14 mouse cellular contexts compared by ENCODE assay signal in genomic region chrX:73738155-73738554, GRCm38 (mm10). TPM values are rescaled to one million over a fixed set of nuclear protein-coding genes. Genes with fewer than 3 reads are reported as not detected.
DNase-seq lines count a peak whose midpoint lies in the region; ATAC-seq and TF ChIP-seq lines count a peak whose summit lies in the region.
"Had no signal": no experiment of that assay in that cellular context is flagged by ENCODE, and none has a peak within 500 bp of the region (broad histone marks: within the 10 kb centered on the region; RNA-seq: fewer than 3 reads in every experiment).

No protein-coding gene starts in this region.

- TF ChIP-seq EP300 in liver, embryonic 14.5 days (IDR thresholded peaks at IDR 0.05; ENCODE audit: low read depth) = no peak

- WGBS in liver, embryonic 14.5 days (ENCODE audit: insufficient replicate concordance) = 50% methylated on average over 1 of the region's 1 CpGs

- H3K36me3 ChIP-seq in liver, embryonic 14.5 days (replicated peaks; ENCODE audit: control insufficient read depth, insufficient read depth, low read depth) = no peaks in the 10 kb centered on the region
- H3K36me3 ChIP-seq: hindbrain, embryonic 15.5 days; midbrain, embryonic 15.5 days had no signal

- intact Hi-C loops in gastrocnemius, adult 2 months (cut with DNase I) = no loop called here

- ATAC-seq in liver, embryonic 14.5 days (ENCODE audit: insufficient read depth) = no peak
- ATAC-seq: midbrain, embryonic 15.5 days had no signal

- no peaks in the 10 kb centered on the region for H3K4me1 ChIP-seq in liver, embryonic 14.5 days (replicated peaks; ENCODE audit: control insufficient read depth in 2 of 2, insufficient read depth in 2 of 2, low read length in 1 of 2)
- H3K4me1 ChIP-seq: hindbrain, embryonic 15.5 days; midbrain, embryonic 15.5 days had no signal

- peak; percentile 26 for DNase-seq in gastrocnemius, adult 2 months
- no peak for DNase-seq in gastrocnemius, postnatal 25 days
- DNase-seq in liver, embryonic 14.5 days (ENCODE audit: low read depth in 3 of 3, low spot score in 3 of 3) = no peak
- DNase-seq in liver (no peak), A20 (ENCODE audit: low read depth, low spot score) (peak; percentile 8), R1 (ENCODE audit: low read depth, low spot score) (peak; percentile 55)
- no peak for DNase-seq in urinary bladder, adult 18-20 months (ENCODE audit: low spot score in 2 of 2)
- no peak for DNase-seq in heart, adult 8-10 months (ENCODE audit: low spot score)
- DNase-seq: cerebellum, adult 9-10 months; heart, adult 11 months; right cerebral cortex, postnatal 4 days had no signal

- no peaks in the 10 kb centered on the region for H3K9me3 ChIP-seq in liver, embryonic 14.5 days (ENCODE audit: control insufficient read depth, low read length)
- H3K9me3 ChIP-seq: hindbrain, embryonic 15.5 days; midbrain, embryonic 15.5 days had no signal

- H3K4me3 ChIP-seq in gastrocnemius, adult 2 months = no peak overlapping the region
- no peak overlapping the region for H3K4me3 ChIP-seq in liver, embryonic 14.5 days (ENCODE audit: insufficient read depth in 1 of 2, low read depth in 2 of 2, low read length in 2 of 2)
- H3K4me3 ChIP-seq: hindbrain, embryonic 15.5 days; midbrain, embryonic 15.5 days had no signal

- no peaks in the 10 kb centered on the region; the same call in 1 of the 2 replicates for H3K27me3 ChIP-seq in liver, embryonic 14.5 days (ENCODE audit: control insufficient read depth, insufficient read depth, low read length)
- H3K27me3 ChIP-seq: hindbrain, embryonic 15.5 days; midbrain, embryonic 15.5 days had no signal

- H3K4me2 ChIP-seq in liver, embryonic 14.5 days (ENCODE audit: low read depth) = no peak overlapping the region
- H3K4me2 ChIP-seq: hindbrain, embryonic 15.5 days; midbrain, embryonic 15.5 days had no signal

- H3K27ac ChIP-seq in gastrocnemius, adult 2 months = no peak overlapping the region
- no peak overlapping the region for H3K27ac ChIP-seq in liver, embryonic 14.5 days
- H3K27ac ChIP-seq: hindbrain, embryonic 15.5 days; midbrain, embryonic 15.5 days had no signal

- TF ChIP-seq CTCF in gastrocnemius, adult 2 months (IDR thresholded peaks at IDR 0.05) = peak; percentile 21; the same call in 1 of the 2 replicates
- peak; percentile 40 for TF ChIP-seq CTCF in liver, embryonic 14.5 days (IDR thresholded peaks at IDR 0.05; ENCODE audit: low read depth)

- no peak overlapping the region for H3K9ac ChIP-seq in liver, embryonic 14.5 days (replicated peaks)
- H3K9ac ChIP-seq: hindbrain, embryonic 15.5 days; midbrain, embryonic 15.5 days had no signal

RNA-seq across cellular contexts. Expression of gene Plxnb3, which starts 18.7 kb away (rescaled TPM):
- total RNA-seq in gastrocnemius, adult 2 months (2021) = under 1 TPM; 0.54 to 0.75 TPM
- under 1 TPM; 0.61 to 0.67 TPM for total RNA-seq in gastrocnemius, postnatal 25 days (2021)
- polyA plus RNA-seq in liver, embryonic 14.5 days (2012; rRNA removed) = 0.26 and 0.31 TPM in 2 replicates
- 0.08 and 0.14 TPM in 2 replicates for polyA plus RNA-seq in liver, embryonic 14.5 days (2014; fragmentation: Nextera tagmentation; extraction: Ambion mirVana)
- 1 to 10 TPM; 1.6 to 1.9 (median 1.7) TPM for total RNA-seq in heart, adult 8-10 months (2022)
- polyA plus RNA-seq: neural tube, embryonic 11.5 days had no signal

RNA-seq across cellular contexts. Expression of gene Abcd1, which starts 21.8 kb away (rescaled TPM):
- 10 to 100 TPM; 20.1 to 24.2 TPM for total RNA-seq in gastrocnemius, adult 2 months (2021)
- 10 to 100 TPM; 22.8 to 30.4 TPM for total RNA-seq in gastrocnemius, postnatal 25 days (2021)
- polyA plus RNA-seq in liver, embryonic 14.5 days (2012; rRNA removed) = 5.9 and 6.1 TPM in 2 replicates
- polyA plus RNA-seq in liver, embryonic 14.5 days (2014; fragmentation: Nextera tagmentation; extraction: Ambion mirVana) = 6.5 and 6.6 TPM in 2 replicates
- total RNA-seq in heart, adult 8-10 months (2022) = 10 to 100 TPM; 26.6 to 29.7 (median 28.2) TPM

RNA-seq across cellular contexts. Expression of gene Bcap31, which starts 22.2 kb away (rescaled TPM):
- total RNA-seq in gastrocnemius, adult 2 months (2021) = 10 to 100 TPM; 48.5 to 55.8 TPM
- 10 to 100 TPM; 45.9 to 58.5 TPM for total RNA-seq in gastrocnemius, postnatal 25 days (2021)
- polyA plus RNA-seq in liver, embryonic 14.5 days (2012; rRNA removed) = 31.6 and 41.7 TPM in 2 replicates
- polyA plus RNA-seq in liver, embryonic 14.5 days (2014; fragmentation: Nextera tagmentation; extraction: Ambion mirVana) = 136 and 137 TPM in 2 replicates
- 10 to 100 TPM; 65.8 to 86.6 (median 78.8) TPM for total RNA-seq in heart, adult 8-10 months (2022)

RNA-seq across cellular contexts. Expression of gene Srpk3, which starts 36.0 kb away (rescaled TPM):
- total RNA-seq in gastrocnemius, adult 2 months (2021) = 10 to 100 TPM; 34.6 to 41.2 TPM
- 10 to 100 TPM; 39.6 to 60.5 TPM for total RNA-seq in gastrocnemius, postnatal 25 days (2021)
- polyA plus RNA-seq in liver, embryonic 14.5 days (2012; rRNA removed) = 0.04 and 0.12 TPM in 2 replicates
- polyA plus RNA-seq in liver, embryonic 14.5 days (2014; fragmentation: Nextera tagmentation; extraction: Ambion mirVana) = 0.05 and 0.11 TPM in 2 replicates
- total RNA-seq in heart, adult 8-10 months (2022) = 10 to 100 TPM; 23.9 to 31.6 (median 30.8) TPM

RNA-seq across cellular contexts. Expression of gene Idh3g, which starts 48.5 kb away (rescaled TPM):
- 100 to 1,000 TPM; 384 to 433 TPM for total RNA-seq in gastrocnemius, adult 2 months (2021)
- 100 to 1,000 TPM; 399 to 430 TPM for total RNA-seq in gastrocnemius, postnatal 25 days (2021)
- 143 TPM in 2 replicates for polyA plus RNA-seq in liver, embryonic 14.5 days (2012; rRNA removed)
- polyA plus RNA-seq in liver, embryonic 14.5 days (2014; fragmentation: Nextera tagmentation; extraction: Ambion mirVana) = 128 and 140 TPM in 2 replicates
- total RNA-seq in heart, adult 8-10 months (2022) = 100 to 1,000 TPM; 702 to 775 (median 723) TPM

Comparison
In these comparisons a context has a peak if more than half of its experiments do, and no peak if none do; other contexts are left out.
1. DNase-seq: peak in gastrocnemius, adult 2 months (single experiment), A20 (single experiment) and R1 (single experiment); none in gastrocnemius, postnatal 25 days (single experiment), liver, embryonic 14.5 days (0 of 3), liver (single experiment), urinary bladder, adult 18-20 months (0 of 2) and heart, adult 8-10 months (single experiment).